Mouse (Mus musculus) cortical plate, adult 2 months (tissue): ENCODE measurements at regions not wholly inside any gene's neighbourhood (a gene's known extent, or its start where the extent isn't known, plus 50 kb on each side); places are given as distances from the start of the nearest gene placed in this dataset.

Experiments
- CTCF ChIP-seq: fragments of 200-500 bp; IDR thresholded peaks from 2 replicates; pipeline ENCODE4 v1.5.1; 2011; ENCODE audit warnings: mild to moderate bottlenecking, control low read depth, low read length; ENCODE audit not compliant: insufficient read depth; ENCODE audit errors: extremely low read depth
- POLR2A ChIP-seq: fragments of 200-500 bp; IDR thresholded peaks from 2 replicates; pipeline ENCODE4 v1.6.1; 2011; ENCODE audit warnings: mild to moderate bottlenecking, low read length, control low read depth; ENCODE audit not compliant: insufficient read depth; ENCODE audit errors: extremely low read depth

DNA sequence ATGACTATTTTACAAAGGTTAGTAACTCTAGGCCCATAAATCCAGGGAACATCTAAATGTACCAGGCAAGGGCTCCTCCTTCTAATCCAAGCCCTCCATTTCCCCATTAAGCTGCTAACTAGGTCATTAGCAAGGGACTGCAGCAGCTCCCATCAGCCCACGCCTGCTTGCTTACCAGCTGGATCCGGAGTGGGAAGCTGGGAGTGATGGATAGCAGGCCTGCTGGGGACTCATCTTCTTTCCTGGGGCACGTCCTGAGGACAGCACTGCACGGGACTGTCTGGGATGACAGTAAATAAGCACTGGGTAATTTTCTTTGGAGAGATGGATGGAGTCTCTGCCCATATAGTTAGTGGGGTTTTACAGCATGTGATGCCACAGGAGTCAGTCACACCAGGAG lies 276.0 kb downstream of the Tcerg1l start:
- TF ChIP-seq POLR2A: no peak
- no peak for TF ChIP-seq CTCF
